Mouse (Mus musculus) CH12.LX (cell line): ENCODE data around the gene Gm11037.

Source experiments
- CTCF ChIP-seq, 2 experiments: IDR thresholded peaks in 1 of 2; conservative IDR thresholded peaks in 1 of 2; 2 replicates each; pipeline ENCODE4 v1.5.1; 2011 to 2012; ENCODE audit warnings: low read depth in 2 of 2, low read length in 2 of 2, improper control_type of control experiment in 1 of 2, inconsistent platforms in 1 of 2, mild to moderate bottlenecking in 1 of 2, moderate library complexity in 1 of 2
- E2F4 ChIP-seq: IDR thresholded peaks from 2 replicates; pipeline ENCODE4 v1.6.1; 2011; ENCODE audit warnings: low read depth, low read length, improper control_type of control experiment; ENCODE audit not compliant: insufficient replicate concordance
- POLR2A ChIP-seq: IDR thresholded peaks from 2 replicates; pipeline ENCODE4 v1.6.1; 2011; ENCODE audit warnings: low read depth, mild to moderate bottlenecking, improper control_type of control experiment, low read length
- USF1 ChIP-seq: IDR thresholded peaks from 2 replicates; pipeline ENCODE4 v1.6.1; 2014; ENCODE audit warnings: low read depth, mild to moderate bottlenecking, inconsistent platforms, low read length, improper control_type of control experiment
- ZNF384 ChIP-seq: IDR thresholded peaks from 2 replicates; pipeline ENCODE4 v1.6.1; 2012; ENCODE audit warnings: low read depth, low read length, improper control_type of control experiment, inconsistent platforms

DNA sequence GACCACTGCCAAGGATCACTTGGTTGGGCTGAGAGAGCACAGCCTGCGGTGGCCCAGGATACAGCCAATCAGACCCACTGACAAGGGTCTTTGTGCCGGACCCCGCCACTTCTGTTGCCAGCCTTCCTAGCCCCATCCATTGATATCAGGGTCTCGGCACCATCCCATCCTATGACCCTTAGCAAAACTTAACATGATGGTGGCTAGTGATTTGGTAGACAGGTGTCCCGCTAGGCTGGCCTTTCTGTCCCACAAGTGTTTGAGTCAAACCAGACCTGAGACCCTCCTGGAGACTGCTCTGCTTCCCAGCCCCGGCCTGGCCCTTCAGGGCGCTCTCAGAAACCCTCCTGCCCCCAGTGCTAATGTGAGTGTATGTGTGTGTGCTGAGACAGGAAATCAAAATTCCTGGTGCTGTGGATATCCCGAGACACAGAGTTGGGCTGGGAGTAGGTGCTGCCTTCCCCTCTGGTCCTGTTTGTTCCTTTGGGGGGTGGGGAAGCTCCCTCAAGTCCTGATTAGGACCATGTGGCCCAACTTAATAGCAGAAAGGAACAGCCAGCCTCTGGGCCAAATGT, 1.6 kb downstream of the Gm11037 start:
- TF ChIP-seq E2F4 (no peak), CTCF (conservative IDR thresholded peaks at IDR 0.05 in 1 of 2, IDR thresholded peaks at IDR 0.05 in 1 of 2; ENCODE audit: low read depth in 2 of 2, low read length in 2 of 2) (no peak), USF1 (no peak), ZNF384 (no peak), POLR2A (no peak)
